Mouse (Mus musculus): ENCODE data around the gene Stxbp6. TPM values are rescaled to one million over a fixed set of nuclear protein-coding genes. Genes with fewer than 3 reads are reported as not detected.

Gene Stxbp6
- polyA plus RNA-seq, 1 experiment from 2014 or later, result 5.5 TPM

- no peaks in the 10 kb centered on the region for H3K27me3 ChIP-seq (replicated peaks)
- no peak for ATAC-seq
- no peaks in the 10 kb centered on the region for H3K4me1 ChIP-seq
- no peaks in the 10 kb centered on the region for H3K9me3 ChIP-seq (replicated peaks)
- no peak overlapping the region for H3K4me3 ChIP-seq
- H3K9ac ChIP-seq, result no peak overlapping the region
- H3K36me3 ChIP-seq, result no peaks in the 10 kb centered on the region
- WGBS (ENCODE audit: insufficient replicate concordance), result 54% methylated on average over 1 of the region's 1 CpGs
- H3K27ac ChIP-seq, result no peak overlapping the region
- H3K4me2 ChIP-seq, result no peak overlapping the region
Observed at GRCm38 (mm10) chr12:44987762-44988161, 86.7 kb downstream of the Stxbp6 start.

DNA sequence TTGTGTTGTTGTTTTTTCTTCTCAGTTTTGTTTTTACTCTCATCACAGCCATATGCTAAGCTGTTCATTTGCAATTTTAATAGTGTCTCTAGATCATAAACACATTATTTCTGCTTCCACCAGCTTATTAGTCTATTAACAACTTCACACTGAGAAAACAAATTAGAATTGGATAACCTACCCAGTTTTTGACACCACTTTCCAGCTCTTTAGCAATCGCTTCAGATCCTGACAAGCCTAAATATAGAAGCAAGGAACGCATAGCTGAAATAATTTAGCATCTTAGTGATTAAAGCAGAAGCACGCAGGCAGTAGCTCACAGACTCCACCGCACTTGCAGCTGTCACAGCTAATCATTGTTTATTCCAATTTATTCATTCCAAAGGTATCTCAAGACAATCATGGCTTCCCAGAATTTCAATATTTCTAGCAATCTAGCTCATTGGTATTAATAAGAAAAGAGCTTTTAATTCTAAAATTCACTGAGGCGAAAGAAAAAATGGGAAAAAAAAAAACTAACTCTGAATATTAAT, 95.1 kb downstream of the Stxbp6 start:
- no peak for ATAC-seq
- Histone ChIP-seq H3K27ac (no peak overlapping the region), H3K36me3 (no peaks in the 10 kb centered on the region), H3K9ac (no peak overlapping the region), H3K4me1 (no peaks in the 10 kb centered on the region), H3K4me3 (no peak overlapping the region), H3K4me2 (no peak overlapping the region), H3K9me3 (replicated peaks) (no peaks in the 10 kb centered on the region), H3K27me3 (replicated peaks) (no peaks in the 10 kb centered on the region)
- WGBS (ENCODE audit: insufficient replicate concordance), result 67% methylated on average over 5 of the region's 5 CpGs

GRCm38 (mm10) chr12:44975266-44975665, 99.2 kb downstream of the Stxbp6 start:
- Histone ChIP-seq H3K4me3 (no peak overlapping the region), H3K4me2 (no peak overlapping the region), H3K27ac (no peak overlapping the region), H3K27me3 (replicated peaks) (no peaks in the 10 kb centered on the region), H3K9me3 (replicated peaks) (no peaks in the 10 kb centered on the region), H3K36me3 (no peaks in the 10 kb centered on the region), H3K4me1 (no peaks in the 10 kb centered on the region), H3K9ac (no peak overlapping the region)
- WGBS (ENCODE audit: insufficient replicate concordance), result 65% methylated on average over 3 of the region's 3 CpGs
- no peak for ATAC-seq

- Histone ChIP-seq H3K4me2 (no peak overlapping the region), H3K36me3 (no peaks in the 10 kb centered on the region), H3K9ac (no peak overlapping the region), H3K27me3 (replicated peaks) (no peaks in the 10 kb centered on the region), H3K27ac (no peak overlapping the region), H3K9me3 (replicated peaks) (no peaks in the 10 kb centered on the region), H3K4me3 (no peak overlapping the region), H3K4me1 (no peaks in the 10 kb centered on the region)
- 57% methylated on average over 2 of the region's 2 CpGs for whole genome bisulfite sequencing (ENCODE audit: insufficient replicate concordance)
- ATAC-seq, result no peak
Observed at GRCm38 (mm10) chr12:44971477-44971876, 103.0 kb downstream of the Stxbp6 start.

- Histone ChIP-seq H3K4me1 (no peaks in the 10 kb centered on the region), H3K4me3 (no peak overlapping the region), H3K27ac (no peak overlapping the region), H3K4me2 (no peak overlapping the region), H3K27me3 (replicated peaks) (no peaks in the 10 kb centered on the region), H3K9ac (no peak overlapping the region), H3K36me3 (no peaks in the 10 kb centered on the region), H3K9me3 (replicated peaks) (no peaks in the 10 kb centered on the region)
- no peak for ATAC-seq
- WGBS (ENCODE audit: insufficient replicate concordance), result 66% methylated on average over 1 of the region's 1 CpGs
Observed at GRCm38 (mm10) chr12:44967448-44967847, 107.1 kb downstream of the Stxbp6 start.

DNA sequence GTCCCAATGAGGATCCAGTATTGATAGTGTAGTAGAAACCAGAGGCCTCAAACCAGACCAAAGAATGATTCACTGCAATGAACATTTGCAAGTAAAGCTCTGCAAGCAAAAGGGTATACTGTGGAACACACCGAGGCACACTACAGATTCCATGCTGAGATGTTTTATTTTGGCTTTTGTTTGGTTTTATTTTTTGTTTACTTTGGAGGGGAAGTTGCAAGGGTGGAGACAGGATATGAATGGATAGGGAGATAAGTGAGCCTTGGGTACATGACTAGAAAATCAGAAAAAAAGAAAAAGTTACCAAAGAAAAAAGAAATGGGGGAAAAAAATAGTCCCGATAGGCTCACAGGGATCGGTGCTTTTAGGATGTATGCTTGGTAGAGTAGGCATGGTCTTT, 117.0 kb downstream of the Stxbp6 start:
- no peak overlapping the region for H3K27ac ChIP-seq
- ATAC-seq, result no peak
- 79% methylated on average over 3 of the region's 3 CpGs for WGBS (ENCODE audit: insufficient replicate concordance)

DNA sequence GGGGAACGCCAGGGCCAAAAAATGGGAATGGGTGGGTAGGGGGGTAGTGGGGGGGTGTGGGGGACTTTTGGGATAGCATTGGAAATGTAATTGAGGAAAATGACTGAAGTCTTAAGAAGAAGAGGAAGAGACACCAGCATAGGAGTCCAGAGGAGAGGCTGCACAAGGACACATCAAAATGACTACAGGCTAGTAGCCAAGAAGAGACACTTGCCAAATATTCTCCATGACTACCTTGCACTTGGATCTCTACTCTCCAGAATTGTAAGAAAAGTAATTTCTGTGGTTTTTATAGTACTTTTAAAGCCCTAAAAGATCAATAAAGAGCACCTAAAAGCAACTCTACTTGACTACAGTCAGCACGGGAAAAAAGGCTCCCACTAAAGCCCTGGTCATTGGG, 121.4 kb downstream of the Stxbp6 start:
- Histone ChIP-seq H3K4me1 (no peaks in the 10 kb centered on the region), H3K9ac (no peak overlapping the region), H3K27ac (no peak overlapping the region), H3K36me3 (no peaks in the 10 kb centered on the region), H3K4me2 (no peak overlapping the region), H3K4me3 (no peak overlapping the region), H3K27me3 (replicated peaks) (no peaks in the 10 kb centered on the region), H3K9me3 (replicated peaks) (no peaks in the 10 kb centered on the region)
- 83% methylated on average over 2 of the region's 2 CpGs for WGBS (ENCODE audit: insufficient replicate concordance)
- ATAC-seq, result no peak

More for the DNA sequence above, 117.0 kb downstream of the Stxbp6 start:
- Histone ChIP-seq H3K9ac (no peak overlapping the region), H3K4me2 (no peak overlapping the region), H3K9me3 (replicated peaks) (no peaks in the 10 kb centered on the region), H3K4me1 (no peaks in the 10 kb centered on the region), H3K27me3 (replicated peaks) (no peaks in the 10 kb centered on the region), H3K4me3 (no peak overlapping the region), H3K36me3 (no peaks in the 10 kb centered on the region)

- Histone ChIP-seq H3K27me3 (replicated peaks) (no peaks in the 10 kb centered on the region), H3K9me3 (replicated peaks) (no peaks in the 10 kb centered on the region), H3K4me1 (no peaks in the 10 kb centered on the region), H3K9ac (no peak overlapping the region), H3K4me2 (no peak overlapping the region), H3K27ac (no peak overlapping the region), H3K4me3 (no peak overlapping the region), H3K36me3 (no peaks in the 10 kb centered on the region)
- ATAC-seq, result no peak
- 75% methylated on average over 3 of the region's 3 CpGs for WGBS (ENCODE audit: insufficient replicate concordance)
Observed at GRCm38 (mm10) chr12:44952072-44952471, 122.4 kb downstream of the Stxbp6 start.

GRCm38 (mm10) chr12:44950559-44950958, 124.0 kb downstream of the Stxbp6 start:
- Histone ChIP-seq H3K4me3 (no peak overlapping the region), H3K27me3 (replicated peaks) (no peaks in the 10 kb centered on the region), H3K9ac (no peak overlapping the region), H3K4me1 (no peaks in the 10 kb centered on the region), H3K27ac (no peak overlapping the region), H3K9me3 (replicated peaks) (no peaks in the 10 kb centered on the region), H3K4me2 (no peak overlapping the region), H3K36me3 (no peaks in the 10 kb centered on the region)
- WGBS (ENCODE audit: insufficient replicate concordance), result 73% methylated on average over 2 of the region's 2 CpGs
- ATAC-seq, result no peak

DNA sequence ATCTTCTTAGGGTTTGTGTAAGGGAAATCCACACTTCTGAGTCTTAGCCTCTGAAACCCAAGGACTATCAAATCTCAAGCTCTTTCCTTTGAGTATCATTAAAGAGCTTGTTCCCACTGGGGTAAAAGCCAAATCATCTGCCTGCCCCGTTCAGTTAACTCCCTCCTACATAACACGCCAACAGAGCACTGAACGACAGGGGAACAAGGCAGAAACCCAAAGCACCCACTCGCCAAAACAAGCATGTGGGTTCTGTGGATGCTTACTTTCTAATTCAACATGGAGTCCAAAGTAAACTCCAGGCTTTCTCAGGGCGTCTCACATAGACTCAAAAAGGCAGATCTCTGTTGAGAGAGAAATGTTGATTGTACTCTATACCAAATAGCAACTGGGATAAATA, 126.7 kb downstream of the Stxbp6 start:
- ATAC-seq, result no peak
- Histone ChIP-seq H3K27me3 (replicated peaks) (no peaks in the 10 kb centered on the region), H3K9me3 (replicated peaks) (no peaks in the 10 kb centered on the region), H3K4me3 (no peak overlapping the region), H3K4me2 (no peak overlapping the region), H3K27ac (no peak overlapping the region), H3K9ac (no peak overlapping the region), H3K36me3 (no peaks in the 10 kb centered on the region), H3K4me1 (no peaks in the 10 kb centered on the region)
- WGBS (ENCODE audit: insufficient replicate concordance), result 72% methylated on average over 5 of the region's 5 CpGs

DNA sequence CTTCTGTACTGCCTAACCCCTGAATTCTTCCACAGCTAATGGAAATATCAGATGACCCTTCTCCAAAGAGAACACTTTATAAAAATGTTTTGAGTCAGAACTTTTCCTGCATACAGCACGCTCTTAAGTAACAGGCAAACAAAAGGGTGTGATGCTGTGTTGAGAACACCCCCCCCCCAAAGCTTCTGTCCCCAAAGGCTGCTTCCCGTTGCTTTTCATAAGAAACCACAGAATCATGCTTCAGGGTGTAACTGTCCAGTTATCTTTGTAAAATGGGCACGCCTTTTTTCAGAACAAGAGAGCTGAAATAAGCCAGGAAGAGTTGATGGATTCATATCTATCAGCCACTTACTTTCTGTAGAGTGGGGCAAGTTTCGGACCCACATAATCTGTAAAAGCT, 134.2 kb downstream of the Stxbp6 start:
- no peak for ATAC-seq
- H3K9me3 ChIP-seq (replicated peaks), result no peaks in the 10 kb centered on the region
- H3K4me3 ChIP-seq, result no peak overlapping the region
- H3K4me2 ChIP-seq, result no peak overlapping the region
- no peaks in the 10 kb centered on the region for H3K4me1 ChIP-seq
- no peaks in the 10 kb centered on the region for H3K27me3 ChIP-seq (replicated peaks)
- no peak overlapping the region for H3K9ac ChIP-seq
- H3K36me3 ChIP-seq, result no peaks in the 10 kb centered on the region
- no peak overlapping the region for H3K27ac ChIP-seq
- WGBS (ENCODE audit: insufficient replicate concordance), result 54% methylated on average over 4 of the region's 4 CpGs

DNA sequence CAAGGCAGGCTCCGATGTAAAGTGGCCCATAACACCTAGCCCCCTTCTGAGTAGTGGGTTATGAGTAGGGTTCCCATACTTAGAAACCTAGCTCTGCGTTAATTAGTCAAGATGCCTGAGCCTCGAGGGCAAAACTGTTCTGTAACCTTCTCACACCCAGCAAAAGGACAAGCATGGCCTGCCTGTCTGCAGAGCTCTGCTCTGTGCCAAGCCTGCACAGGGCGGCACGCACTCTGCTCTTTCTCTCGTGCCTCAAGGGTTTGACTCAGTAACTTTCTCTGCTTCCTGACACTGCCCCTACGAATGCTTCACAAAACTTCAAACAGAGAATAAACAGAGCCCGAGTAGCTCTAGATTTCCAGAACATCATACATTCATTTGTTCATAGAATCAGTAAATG, 135.4 kb downstream of the Stxbp6 start:
- no peak overlapping the region for H3K4me3 ChIP-seq
- no peaks in the 10 kb centered on the region for H3K4me1 ChIP-seq
- H3K4me2 ChIP-seq, result no peak overlapping the region
- H3K36me3 ChIP-seq, result no peaks in the 10 kb centered on the region
- ATAC-seq, result no peak
- H3K27me3 ChIP-seq (replicated peaks), result no peaks in the 10 kb centered on the region
- no peak overlapping the region for H3K9ac ChIP-seq
- whole genome bisulfite sequencing (ENCODE audit: insufficient replicate concordance), result 65% methylated on average over 8 of the region's 8 CpGs
- no peaks in the 10 kb centered on the region for H3K9me3 ChIP-seq (replicated peaks)
- no peak overlapping the region for H3K27ac ChIP-seq

DNA sequence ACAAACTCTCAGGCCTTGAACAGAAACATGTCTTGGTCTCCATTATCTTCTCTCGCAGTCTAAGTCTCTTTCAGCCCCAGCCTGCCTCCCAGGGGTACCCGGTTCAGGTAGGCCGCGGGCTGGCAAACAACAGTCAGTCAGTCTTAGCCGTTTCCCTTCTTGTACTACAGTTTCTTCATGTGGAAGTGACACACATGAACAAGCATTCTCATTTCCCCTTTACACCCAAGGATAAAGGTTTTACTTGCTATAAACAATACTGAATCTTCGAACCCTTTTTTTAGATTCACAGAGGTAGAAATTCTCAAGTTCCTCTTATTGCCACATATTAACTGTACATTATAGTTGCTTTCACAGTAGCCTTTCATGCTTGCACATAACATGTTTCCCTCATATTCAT, 141.6 kb downstream of the Stxbp6 start:
- no peak overlapping the region for H3K27ac ChIP-seq
- H3K36me3 ChIP-seq, result no peaks in the 10 kb centered on the region
- no peaks in the 10 kb centered on the region for H3K27me3 ChIP-seq (replicated peaks)
- no peak overlapping the region for H3K9ac ChIP-seq
- 65% methylated on average over 6 of the region's 6 CpGs for WGBS (ENCODE audit: insufficient replicate concordance)
- H3K4me1 ChIP-seq, result no peaks in the 10 kb centered on the region
- H3K9me3 ChIP-seq (replicated peaks), result no peaks in the 10 kb centered on the region
- H3K4me3 ChIP-seq, result no peak overlapping the region
- H3K4me2 ChIP-seq, result no peak overlapping the region
- no peak for ATAC-seq
